Mouse (Mus musculus): Measurements from ENCODE around the gene Tcp1.

- TF ChIP-seq CTCF (IDR thresholded peaks at IDR 0.05; ENCODE audit: low read depth) = no peak
- no peak for TF ChIP-seq EP300 (IDR thresholded peaks at IDR 0.05; ENCODE audit: low read depth)
Measured at GRCm38 (mm10) chr17:12892033-12892432, 23.5 kb upstream of the Tcp1 start.
